Mouse (Mus musculus): ENCODE data around the gene Ssr3.
"Not testable (repeated sequence)": the region's sequence is repeated elsewhere in the genome, so short reads cannot be mapped to it uniquely, and the experiment has no call there.

The Ssr3 gene

DNA sequence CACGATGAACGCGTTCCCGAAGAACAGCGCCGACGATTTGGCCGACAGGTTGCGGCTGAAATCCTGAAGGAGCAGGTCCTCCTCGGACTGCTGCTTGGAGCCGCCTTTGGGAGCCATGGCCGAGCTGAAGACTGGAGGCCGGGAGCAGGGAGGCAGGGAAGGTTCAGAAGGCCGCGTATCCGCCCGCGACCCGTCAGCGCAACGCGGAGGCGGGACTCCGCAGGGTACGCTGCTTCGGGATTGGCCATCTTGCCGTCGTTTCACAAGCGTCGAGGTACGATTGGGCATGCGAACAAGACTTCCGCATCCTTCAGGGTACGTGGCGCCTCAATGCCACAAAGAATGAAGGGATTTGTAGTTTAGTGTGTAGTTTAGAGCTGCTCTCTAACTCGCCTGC lies at the start of gene Ssr3:
Gene Ssr3 (minus strand): TSS at position 203 of the 397 bp plus-strand sequence.
- DNase-seq (ENCODE audit: low spot score) = peak; percentile 86

DNA sequence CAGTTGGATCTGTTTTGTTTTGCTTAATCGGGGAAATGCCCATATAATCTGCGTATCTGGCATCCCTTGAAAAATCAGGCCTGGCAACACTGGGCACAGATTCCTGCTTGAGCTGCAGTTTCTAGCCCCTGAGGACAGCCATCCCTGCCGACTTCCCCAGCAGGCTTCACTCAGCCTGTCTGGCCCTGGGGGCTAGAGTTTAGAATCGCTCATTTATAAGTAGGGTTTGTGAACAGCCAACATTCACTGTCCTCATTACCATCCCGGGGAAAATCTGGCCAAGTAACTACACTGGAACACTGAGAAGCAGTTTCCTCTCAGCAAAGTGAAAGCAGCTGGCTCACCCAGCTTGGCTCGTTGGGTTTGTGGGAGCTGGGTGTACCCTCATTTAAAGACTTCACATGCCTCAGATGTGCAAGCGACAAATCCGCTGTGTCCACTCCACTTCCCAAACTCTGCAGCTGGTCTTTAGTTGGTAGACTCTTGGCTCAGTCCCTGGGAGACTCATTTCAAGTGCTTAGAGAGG lies 49.2 kb upstream of the Ssr3 start:
- no peak for DNase-seq (ENCODE audit: low spot score)

DNA sequence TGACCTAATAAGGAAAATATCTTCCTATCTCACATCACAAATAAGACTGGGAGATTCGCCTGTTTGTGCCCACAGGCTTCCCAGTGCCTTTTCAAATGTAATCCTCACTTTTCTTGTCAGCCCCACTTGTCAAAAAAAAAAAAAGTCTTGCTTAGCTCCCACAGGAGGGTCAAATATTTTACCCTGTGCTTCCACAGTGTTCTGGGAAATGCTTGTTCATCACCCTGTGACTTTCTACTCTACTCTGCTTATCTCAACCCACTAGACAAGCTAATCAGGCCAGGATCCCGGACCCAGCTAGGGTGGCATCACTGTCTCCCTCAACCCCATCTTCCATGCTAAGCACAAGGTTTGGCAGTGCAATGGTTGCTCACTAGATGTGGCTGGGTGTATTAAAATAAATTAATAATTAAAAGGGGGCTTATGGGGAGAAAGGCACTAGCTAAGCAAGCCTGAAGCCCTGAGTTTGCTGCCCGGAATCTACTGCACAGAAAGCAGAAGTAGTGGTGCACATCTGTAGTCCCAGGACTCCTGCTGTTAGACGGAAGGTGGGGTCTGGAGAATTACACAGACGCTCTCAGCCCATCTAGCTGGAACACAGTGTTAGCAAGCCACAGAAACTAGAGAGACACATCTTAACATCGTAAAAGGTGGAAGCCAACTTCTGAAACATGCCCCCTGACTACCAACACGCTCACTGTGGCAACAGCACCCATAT lies 46.2 kb upstream of the Ssr3 start:
- DNase-seq (ENCODE audit: low spot score) = no peak

DNA sequence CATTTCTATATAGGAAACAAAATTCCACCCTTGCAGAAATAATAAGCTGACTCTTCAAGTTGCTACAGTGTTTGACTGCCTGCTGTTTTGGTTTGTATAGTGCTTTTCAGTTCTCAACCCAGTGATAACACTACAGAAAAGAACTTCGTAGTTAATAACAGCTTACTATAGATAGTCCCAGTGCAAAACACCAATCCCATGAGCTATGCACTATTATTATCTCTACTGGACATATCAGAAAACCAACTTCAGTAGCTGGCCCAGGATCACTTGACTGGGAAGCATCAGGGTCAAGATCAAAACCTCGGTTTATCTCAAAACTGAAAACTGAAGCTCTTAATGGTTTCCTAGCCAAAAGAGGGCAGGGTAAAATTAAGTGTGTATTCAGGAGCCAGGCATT lies 43.4 kb upstream of the Ssr3 start:
- DNase-seq (ENCODE audit: low spot score) = no peak

DNA sequence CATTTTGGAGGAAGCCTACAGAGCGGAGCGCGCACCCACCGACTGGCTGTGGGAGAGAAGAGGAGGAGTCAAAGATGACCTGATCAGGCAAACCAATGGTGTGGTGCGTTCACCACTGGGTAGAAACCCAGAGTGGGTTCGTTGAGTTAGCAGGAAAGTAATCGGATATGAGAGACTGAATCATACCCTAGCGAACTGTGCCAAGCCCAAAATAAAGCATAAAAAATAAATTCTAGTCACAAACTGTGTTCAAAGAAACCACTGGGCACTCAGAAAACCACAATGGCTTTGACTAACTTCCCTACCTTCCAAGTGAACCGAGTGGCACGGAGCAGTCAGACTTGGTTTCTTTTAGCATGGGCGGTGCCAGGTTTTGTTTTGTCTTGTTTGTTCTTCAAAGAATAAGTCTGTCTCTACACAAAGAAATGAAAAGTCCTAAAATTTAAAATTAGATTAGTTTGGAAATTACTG lies 42.7 kb upstream of the Ssr3 start:
- no peak for DNase-seq (ENCODE audit: low spot score)

DNA sequence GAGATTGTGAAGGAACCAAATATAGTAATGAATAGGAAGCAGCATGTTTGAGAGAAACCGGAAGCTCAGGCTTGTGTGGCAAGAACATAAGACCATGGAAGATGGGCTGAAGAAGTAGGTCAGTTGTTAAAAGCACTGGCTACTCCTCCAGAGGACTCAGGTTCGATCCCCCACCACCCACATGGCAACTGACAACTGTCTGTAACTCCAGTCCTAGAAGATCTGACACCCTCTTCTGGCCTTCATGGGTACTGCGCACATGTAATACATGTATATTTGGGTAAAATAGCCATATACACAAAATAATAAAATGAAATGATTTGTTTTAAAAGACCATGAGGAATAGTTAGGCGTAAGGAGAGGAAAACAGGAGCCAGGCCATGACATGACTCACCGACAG lies 39.8 kb upstream of the Ssr3 start:
- DNase-seq (ENCODE audit: low spot score) = no peak

DNA sequence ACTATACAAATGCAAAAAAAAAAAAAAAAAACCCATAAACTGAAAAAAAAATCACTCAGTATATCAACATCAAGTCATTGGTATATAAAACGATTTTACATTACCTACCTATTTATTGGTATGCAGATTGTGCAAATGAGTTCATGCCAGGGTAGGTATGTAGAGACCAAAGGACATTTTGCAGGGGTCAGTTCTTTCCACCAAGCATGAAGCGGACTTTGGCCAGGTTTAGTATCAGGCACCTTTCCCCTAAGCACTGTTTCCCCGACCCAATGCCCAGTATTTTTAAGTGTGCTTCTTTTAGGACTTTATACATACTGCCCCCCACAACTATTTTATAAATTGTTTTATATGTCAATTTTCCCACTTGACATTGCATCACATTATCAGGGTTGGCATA lies 27.3 kb upstream of the Ssr3 start:
- DNase-seq (ENCODE audit: low spot score) = no peak

DNA sequence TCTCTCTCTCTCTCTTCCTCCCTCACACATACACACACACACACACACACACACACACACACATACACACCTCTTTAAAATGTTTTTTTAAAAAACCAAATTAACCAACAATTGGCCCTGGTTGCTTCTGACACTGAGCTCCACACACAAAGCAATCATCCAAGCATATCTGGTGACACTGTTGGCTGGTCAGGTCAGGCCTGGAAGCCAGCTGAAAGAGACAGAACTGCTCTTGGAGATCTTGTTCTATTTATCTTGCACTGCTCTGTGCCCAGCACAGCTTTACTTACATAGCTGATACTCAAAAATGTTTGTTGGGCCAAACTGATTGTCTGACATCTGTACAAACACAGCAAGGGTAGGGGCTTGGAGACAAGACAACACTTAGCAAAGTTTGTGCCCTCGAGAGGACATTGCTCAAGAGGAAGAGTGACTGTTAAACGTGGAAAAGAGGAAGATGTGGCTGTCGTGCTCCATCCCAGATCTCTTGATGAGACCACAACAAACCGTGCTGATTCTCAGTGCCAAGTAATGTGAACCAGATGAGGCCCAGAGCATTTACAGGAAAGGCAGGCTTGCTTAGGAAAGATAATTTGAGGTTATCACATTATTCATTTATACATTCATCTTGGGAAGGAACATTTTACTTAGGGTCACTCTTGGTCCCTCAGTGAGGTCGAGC lies 25.6 kb upstream of the Ssr3 start:
- no peak for DNase-seq (ENCODE audit: low spot score)

DNA sequence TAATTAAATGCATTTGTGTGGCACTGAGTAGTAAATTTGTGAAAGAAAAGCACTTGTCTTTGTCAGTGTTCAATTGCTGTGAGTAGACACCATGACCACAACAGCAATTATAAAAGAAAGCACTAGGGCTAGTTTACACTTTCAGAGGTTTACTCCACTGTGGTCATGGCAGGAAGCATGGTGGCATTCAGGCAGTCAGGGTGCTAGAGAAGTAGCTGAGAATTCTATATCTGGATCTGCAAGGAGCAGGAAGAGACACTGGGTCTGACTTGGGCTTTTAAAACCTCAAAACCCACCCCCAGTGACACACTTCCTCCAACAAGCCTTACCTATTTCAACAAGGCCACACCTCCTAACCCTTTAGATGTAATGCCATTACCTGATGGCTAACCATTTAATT lies 24.1 kb upstream of the Ssr3 start:
- DNase-seq (ENCODE audit: low spot score) = no peak

DNA sequence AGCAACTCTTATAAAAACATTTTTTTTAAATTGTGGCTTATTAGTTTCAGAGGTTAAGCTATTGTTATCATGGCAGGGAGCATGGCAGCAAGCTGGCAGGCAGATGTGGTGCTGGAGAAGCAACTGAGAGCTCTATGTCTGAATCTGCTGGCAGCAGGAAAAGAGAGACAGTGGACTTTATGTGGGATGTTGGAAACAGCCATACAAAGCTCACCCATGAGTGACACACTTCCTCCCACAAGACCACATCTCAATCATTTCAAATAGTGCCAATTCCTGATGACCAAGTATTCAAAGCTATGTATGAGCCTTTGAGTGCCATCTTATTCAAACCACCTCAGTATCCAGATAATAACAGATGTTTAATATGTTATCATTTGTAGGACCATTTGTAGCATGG lies 15.5 kb upstream of the Ssr3 start:
- DNase-seq (ENCODE audit: low spot score) = no peak

DNA sequence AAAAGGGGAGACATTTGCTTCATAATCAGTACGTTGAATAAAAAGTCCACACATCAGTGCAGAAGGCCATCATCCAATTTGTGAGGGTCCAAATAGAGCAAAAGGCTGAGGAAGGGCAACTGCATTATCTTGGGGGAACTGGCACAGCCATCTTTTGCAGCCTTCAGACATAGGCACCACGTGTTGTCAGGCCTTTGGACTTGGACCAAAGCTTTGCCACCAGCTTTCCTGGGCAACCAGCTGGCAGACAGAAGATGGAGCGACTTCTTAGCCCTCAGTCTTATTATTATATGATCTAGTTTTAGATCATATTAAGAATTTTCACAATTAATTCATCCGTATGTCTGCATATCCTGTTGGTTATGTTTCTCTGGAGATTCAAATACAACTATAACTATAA lies 13.4 kb upstream of the Ssr3 start:
- no peak for DNase-seq (ENCODE audit: low spot score)

DNA sequence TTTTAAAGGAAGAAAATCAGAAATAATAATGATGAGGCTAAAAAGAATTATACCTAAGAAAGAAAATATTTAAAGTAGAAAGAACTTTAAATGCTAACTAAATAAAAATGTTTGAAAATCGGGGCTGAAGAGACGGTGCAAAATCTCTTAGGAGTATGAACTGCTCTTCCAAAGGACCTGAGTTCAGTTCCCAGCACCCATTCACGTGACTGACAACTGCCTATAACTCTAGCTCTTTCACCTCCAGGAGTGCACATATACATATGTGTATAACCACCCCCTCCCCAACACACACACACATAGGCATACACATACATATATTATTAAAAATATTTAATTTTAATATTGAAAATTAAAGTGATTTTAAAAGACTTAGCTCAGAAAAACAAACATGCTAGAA lies 5.1 kb upstream of the Ssr3 start:
- no peak for DNase-seq (ENCODE audit: low spot score)

DNA sequence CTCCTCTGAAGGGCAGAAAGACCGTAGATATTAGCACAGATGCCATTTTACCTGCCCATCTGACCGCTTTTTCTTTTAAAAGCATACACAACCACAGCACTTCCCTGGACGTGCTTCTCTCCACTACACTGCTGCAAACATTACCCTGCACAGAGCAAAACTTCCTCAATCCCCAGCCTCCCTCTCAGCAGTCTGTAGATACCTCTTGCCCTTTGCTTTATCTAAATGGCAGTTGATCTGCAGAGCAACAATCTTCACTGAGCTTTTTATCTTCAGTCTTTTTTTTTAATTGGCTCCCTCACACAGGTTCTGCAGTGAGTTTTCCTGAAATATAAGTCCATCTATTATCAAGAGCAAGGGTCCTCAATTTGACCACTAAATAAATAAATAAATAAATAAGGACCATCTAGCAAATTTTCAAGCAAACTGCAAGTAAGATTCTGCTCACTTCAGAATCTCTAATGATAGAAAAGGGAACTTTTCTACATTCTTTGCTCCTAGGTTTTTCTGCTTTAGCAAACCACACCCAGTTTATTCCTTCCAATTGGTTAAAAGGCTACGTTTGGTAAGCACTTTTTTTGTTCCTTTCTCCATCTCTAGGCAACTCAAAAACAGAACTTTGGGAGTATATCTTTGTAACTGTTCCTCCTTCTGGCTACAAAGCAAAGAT lies 4.5 kb upstream of the Ssr3 start:
- DNase-seq (ENCODE audit: low spot score) = no peak

DNA sequence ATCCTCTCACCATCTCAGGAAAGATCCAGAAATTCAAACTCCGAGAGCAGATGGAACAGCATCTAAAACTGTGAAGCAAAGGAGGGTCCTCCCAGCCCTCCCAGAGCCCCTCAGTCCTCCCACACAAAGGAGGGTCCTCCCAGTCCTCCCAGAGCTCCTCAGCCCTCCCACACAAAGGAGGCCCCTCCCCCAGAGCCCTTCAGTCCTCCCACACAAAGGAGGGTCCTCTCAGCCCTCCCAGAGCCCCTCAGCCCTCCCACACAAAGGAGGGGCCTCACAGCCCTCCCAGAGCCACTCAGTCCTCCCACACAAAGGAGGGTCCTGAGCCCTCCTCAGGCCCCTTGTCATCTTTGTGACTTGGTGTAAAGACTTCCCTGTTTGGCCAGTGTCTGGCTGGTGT lies 2.7 kb upstream of the Ssr3 start:
- not testable (repeated sequence) for DNase-seq (ENCODE audit: low spot score)

DNA sequence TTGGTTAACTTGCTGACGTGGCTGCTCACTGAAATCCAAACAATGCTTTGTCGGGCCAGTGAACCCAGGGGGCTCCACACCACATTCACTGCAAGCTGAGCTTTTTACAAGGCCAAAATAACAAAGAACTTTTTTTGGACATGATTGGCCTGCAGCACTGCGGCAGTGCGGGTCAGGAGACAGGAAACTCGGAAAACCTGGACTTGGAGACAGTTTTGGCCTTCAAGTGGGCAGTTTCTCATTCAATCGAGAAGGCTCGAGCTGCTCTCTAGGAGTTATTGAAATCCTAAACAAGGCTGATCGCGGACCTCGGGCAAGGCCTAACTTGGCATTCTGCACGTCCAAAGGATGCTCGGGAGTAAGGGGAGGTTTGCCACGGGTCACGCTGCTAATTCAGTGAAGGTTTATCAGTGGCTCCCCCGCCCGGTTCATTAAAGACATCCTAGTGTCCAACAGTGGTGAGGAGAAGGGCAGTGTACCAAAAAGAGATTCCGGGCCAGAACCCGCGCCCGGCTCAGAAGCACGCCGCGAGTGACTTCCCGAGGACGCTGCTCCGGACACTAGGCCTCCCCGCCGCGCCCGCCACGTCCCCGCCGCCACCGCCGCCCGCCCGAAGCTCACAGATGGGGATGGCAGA lies 521 bp downstream of the Ssr3 start:
- peak; percentile 17 for DNase-seq (ENCODE audit: low spot score)

DNA sequence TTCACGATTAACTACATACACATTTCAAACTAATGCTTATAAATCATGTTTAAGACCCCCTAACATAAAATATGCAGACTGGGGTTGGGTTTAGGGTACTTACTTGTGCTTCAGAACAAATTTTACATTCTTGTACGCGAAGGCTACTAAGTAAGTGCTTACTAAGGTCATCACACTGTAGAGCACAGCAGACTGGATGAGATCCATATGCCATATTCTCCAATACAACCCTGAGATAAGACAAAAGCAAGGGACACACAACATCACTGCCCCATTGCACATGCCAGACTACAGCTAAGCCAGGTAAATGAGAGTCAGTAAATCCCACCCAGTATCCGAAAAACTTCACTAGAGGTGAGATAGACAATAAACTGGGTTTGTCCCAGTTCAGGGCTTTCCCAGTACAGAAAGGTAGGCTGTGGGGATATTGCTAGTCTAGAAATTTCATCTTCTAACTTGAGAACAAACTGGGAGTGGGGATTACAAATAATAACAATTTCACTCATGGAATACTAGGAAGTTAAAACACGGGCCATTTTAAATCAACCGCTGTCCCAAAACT lies 1.1 kb downstream of the Ssr3 start:
- DNase-seq (ENCODE audit: low spot score) = no peak

DNA sequence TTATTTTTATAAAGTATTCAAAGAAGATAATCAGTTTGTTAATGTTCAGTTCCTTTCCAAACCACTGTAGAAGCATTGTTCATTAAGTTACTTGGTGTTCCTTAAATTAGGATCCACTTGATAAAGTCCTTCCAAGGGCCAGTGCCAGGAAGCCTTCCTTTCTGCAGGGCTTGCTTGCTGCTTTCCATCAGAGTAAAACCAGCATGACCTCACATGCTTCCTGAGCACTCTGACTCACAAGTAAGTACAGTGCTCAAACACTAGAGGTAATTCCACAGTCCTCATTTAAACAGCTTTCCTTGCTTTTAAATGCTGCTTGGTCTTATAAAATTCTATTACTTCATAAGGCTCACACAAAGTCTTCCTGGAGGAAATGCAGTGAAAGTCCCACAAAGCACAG lies 6.7 kb downstream of the Ssr3 start:
- DNase-seq (ENCODE audit: low spot score) = no peak

DNA sequence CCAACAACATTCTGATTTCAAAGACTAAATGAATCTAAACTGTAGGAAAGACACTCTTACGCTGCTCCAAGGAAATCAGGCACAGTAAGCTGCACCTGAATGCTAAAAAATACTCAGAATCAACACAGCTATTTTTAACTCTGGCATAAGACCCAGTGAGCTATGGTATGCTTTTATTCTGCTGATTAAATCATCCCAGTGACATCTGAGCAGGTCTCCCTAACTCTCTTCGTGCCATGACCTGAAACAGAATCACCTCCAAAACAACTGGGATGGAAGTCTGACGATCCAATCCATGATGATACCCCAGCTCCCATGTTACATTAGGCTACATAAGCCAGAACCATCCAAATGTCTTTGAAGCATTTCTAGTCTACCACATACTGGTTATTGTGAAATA lies 8.0 kb downstream of the Ssr3 start:
- no peak for DNase-seq (ENCODE audit: low spot score)

DNA sequence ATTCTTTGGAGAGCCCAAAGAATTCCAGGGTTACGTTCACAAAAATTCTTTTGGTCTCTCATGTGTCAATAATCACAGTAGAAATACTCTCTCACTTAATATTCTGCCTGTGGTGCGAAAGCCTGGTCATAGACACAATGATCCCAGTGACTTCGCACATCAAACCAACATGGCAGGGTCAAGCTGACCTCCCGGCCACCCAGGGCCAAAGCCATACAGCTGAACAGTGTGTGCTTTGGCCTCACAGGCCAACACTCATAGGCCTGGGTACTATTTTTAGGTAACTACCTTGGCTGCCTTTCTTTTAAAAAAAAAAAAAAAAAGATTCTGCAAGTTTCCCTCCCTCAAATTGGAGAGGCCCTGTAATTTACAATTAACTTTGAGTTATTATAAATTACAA lies 11.3 kb downstream of the Ssr3 start:
- no peak for DNase-seq (ENCODE audit: low spot score)

DNA sequence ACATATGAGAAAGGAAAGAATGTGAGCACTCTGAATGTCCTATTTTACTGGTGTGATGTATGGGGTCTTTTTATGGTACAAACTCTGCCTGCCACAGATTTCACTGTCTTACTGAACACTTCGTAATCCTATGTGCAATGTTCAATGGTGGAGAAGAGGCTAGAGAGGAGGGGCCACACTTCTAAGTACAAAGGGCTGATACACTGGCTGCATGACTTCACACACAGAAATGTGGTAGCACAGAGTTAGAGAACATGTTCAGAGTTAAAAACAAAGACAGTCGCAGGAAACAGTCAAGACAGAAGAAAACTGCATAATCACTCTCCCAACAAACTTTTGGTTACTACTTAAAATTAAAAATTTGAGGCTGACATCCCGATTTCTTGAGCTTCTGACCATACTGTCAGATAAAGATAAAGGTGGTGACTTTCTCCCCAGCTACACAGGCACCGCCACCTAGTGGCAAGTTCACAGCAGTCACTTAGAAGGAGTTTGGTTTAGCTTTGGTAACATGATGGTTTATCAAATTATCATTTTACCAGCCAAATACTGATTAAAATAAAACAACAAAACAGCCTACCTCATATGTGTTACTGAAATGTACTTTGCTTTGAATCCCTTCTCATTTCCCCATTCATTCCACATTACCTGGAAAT lies 12.4 kb downstream of the Ssr3 start:
- no peak for DNase-seq (ENCODE audit: low spot score)

DNA sequence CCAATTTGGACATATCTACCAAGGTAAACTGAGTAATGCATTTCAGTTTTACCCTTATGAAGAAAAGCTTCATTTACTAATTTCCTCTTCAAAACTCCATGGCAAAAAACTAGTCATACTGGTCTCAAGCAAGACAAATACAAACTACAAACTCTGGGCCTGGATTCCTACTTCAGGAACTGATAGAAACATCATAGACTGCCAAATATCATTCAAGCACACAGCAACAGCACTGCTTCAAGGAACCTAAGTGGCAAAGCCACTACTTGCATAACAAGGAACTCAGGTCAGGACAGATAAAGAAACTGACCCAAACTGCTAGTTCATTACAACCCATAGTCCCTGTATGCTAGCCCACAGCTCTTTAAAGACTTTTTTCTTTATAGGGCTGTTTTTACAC lies 13.7 kb downstream of the Ssr3 start:
- DNase-seq (ENCODE audit: low spot score) = no peak

DNA sequence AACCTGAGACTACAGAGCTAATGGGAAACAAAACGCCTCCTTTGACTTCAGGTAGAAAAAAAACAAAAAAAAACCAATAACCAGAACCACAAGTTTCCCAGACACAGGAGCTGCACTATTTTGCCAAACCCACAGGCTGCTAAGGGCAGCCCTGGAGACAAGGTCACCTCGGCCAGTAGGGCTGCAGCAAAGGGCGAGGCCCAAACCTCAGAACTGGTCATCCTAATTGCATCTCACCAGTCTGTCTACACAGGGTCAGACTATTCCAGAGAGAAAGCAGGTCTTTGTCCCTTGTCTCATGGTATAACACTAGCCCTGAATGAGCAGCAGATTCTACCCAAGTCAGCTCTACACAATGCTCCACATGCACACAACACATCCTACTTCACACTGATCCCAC lies 17.7 kb downstream of the Ssr3 start:
- DNase-seq (ENCODE audit: low spot score) = no peak

All from spleen, adult 12 weeks (tissue).